Mouse (Mus musculus) retina, postnatal 7 days (tissue): ENCODE measurements around the gene Ubc.

Experiments
- DNase-seq: peaks from one replicate; pipeline ENCODE4 v3.0.0-alpha.2; 2012; ENCODE audit warnings: low read depth, low spot score

The Ubc gene

GRCm38 (mm10) chr5:125382673-125383558 lies 7.1 kb downstream of the Ubc start:
- DNase-seq, result peak; percentile 56

DNA sequence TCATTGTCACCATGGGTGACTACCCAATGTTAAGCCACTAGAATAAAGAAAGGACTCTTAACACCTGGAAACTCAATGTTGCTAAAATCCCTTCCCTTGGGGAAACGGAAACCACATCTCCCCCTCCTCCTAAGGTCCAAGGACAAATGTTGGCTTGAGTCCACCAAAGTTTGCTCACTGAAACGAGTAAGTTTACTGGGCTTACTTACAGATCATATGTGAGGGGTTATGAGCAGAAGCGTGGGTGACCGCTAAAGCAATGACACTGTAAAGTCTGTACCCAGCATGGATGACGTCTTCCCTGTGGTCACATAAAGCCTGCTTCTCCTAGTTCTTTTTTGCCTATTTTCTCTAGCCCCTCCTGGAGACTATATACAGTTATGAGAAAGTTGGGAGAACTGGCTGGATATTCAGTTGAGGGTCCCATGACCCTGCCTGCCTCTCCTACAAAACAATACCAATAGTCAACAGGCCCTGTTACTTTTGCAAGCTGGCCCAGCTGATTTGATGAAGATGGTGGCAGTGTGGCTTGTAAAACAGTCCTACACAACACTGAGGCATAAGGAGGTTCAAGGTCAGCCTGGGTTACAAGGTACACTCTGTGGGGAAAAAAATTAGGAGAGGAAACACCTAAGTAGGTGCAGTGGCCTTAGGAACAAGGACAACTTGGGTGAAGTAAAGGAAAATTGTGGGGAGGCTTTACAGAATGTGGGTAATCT lies 7.9 kb downstream of the Ubc start:
- DNase-seq, result no peak

DNA sequence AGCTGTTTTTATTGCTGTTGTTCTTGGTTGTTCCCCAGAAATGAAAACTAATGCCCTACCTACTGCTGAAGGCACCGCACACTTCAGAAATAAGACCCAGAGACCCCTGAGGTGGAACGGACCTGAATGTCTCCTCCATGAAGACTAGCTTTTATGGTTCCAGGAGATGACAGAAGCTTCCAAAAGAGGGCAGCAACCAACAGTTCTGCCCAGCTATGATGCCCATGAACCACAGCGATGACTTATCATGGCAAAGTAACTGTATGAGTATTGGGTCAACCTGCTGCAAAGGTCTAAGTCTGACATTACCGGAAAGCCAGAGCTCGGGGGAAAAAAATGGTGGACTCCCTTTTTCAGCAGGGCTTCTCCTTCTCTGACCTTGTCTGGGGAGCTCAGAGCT lies 11.1 kb downstream of the Ubc start:
- DNase-seq, result no peak

GRCm38 (mm10) chr5:125377214-125377613 lies 12.8 kb downstream of the Ubc start:
- DNase-seq, result no peak

GRCm38 (mm10) chr5:125375871-125376270 lies 14.1 kb downstream of the Ubc start:
- no peak for DNase-seq

DNA sequence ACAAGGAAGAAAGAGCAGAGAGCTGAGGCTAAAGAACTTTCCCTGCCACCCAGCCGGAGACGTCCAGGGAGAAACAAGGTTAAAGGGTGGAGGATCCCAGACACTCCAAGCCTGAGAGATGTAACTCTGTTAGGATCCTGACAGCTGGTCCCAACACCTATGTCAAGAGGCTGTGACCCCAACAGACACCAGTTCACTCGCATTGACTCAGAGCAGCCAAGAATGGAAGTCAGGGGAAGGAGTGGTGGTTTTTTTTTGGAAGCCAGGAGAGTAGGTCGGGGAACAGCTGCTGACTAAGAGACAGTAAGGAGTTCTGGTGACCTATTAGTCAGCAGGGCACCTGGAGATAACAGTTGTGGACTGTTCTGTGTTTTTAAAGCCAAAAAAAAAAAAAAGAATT lies 18.0 kb downstream of the Ubc start:
- no peak for DNase-seq

DNA sequence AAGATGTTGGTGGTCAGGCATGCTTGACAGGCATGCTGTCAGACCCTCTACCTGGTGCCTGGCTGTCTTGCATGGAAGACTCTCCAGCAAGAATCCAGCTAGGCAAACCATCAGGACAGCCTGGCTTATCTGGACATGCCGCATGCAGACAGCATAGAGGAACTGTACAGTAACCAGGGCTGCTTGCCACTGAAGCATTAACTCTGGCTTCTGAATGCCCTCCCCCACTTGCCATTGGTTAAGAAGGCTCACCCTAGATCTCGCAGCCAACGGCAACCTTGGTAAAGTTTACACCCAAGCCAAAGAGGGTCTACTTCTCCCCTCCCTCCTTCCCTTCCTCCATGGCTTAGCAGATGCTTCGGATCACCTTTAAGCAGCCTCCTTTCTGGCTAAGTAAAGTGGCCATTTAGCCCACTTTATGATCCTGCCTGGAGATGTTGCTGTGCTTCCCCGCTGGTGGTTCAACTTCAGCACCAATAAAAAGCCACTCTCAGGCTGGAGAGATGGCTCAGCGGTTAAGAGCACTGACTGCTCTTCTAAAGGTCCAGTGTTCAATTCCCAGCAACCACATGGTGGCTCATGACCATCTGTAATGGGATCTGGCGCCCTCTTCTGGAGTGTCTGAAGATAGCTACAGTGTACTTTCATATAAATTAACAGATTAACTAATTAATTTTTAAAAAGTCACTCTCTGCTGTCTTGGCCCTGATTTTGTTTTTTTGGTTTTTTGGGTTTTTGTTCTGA lies 18.9 kb downstream of the Ubc start:
- no peak for DNase-seq

DNA sequence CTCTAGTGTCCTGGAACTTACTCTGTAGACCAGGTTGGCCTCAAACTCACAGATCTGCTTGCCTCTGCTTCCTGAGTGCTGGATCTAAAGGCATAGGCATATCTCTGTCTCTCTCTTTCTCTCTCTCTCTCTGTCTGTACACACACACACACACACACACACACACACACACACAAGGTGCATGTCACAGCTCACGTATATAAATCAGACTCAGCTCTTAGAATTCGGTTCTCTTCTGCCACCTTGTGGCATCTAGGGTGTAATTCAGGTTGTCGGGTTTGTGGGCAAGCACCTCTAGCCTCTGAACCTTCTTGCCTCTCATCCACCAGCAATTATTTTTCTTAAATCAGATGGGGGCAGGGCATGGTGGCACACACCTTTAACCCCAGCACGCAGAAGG lies 21.4 kb downstream of the Ubc start:
- DNase-seq, result peak; percentile 71

DNA sequence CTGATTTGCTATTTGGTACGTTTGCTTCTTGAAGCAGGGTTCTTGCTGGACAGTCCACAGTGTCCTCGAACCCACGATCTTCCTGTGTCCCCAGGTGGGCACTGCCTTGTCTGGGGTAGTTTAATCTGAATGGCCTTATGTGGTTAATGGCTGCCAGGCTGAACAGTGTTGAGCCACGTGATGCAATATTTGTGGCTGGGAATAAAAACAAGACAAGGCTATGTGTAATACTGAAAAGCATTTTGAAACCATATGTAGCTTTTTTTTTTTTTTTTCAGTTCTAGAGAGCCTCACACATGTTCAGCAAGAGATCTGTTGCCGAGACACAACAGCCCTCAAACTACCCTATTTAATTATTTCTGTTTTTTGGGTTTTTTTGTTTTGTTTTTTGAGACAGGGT lies 21.8 kb downstream of the Ubc start:
- DNase-seq, result no peak

GRCm38 (mm10) chr5:125364851-125365429 lies 25.1 kb downstream of the Ubc start:
- DNase-seq, result no peak

- DNase-seq, result no peak
Observed at GRCm38 (mm10) chr5:125363894-125364293, 26.1 kb downstream of the Ubc start.

GRCm38 (mm10) chr5:125360981-125361510 lies 29.0 kb downstream of the Ubc start:
- no peak for DNase-seq

DNA sequence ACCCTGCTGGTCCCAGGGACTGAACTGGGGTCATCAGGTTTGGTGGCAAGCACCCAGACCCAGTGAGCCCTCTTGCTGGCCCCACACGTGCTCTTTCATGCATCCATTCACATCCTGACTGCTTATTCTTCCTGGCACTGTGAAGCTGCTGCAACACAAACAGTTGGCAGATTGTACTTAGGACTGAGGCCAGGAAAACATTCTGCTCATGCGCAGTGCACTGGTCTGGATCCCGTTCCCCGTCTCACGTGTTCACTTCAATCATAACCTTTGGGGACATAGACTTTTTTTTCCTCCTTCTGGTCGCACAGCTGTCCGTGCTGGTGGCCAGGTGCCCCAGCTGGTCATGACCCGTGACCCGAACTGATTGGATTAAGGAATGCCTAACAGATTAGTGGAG lies 29.4 kb downstream of the Ubc start:
- DNase-seq, result peak; percentile 48

- DNase-seq, result no peak
Observed at GRCm38 (mm10) chr5:125358270-125358608, 31.8 kb downstream of the Ubc start.

DNA sequence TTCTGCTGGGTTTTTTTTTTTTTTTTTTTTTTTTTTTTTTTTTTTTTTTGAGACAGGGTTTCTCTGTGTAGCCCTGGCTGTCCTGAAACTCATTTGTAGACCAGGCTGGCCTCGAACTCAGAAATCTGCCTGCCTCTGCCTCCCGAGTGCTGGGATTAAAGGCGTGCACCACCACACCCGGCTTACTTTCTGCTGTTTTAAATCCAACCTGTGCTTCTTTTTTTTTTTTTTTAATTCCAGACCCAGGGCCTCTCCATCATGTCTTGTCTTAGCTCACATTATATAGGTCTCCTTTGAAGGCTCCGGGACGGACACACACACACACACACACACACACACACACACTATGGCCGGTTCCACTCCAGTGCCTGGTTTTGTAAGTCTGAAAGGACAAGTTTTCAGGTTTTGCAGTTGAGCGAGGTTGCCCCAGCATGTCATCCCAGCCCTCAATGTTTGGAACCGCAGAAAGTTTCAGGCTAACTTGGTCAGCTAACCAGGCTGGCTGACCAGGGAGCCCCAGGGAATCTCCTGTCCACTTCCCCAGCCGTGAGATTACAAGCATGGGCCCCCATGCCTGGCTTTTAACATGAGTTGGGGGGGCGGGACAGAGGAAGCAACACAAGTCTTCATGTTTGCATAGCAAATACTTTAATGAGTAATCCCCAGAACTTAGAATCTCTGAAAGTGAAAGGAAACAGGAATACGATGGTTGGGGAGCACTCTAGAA lies 32.3 kb downstream of the Ubc start:
- DNase-seq, result no peak

DNA sequence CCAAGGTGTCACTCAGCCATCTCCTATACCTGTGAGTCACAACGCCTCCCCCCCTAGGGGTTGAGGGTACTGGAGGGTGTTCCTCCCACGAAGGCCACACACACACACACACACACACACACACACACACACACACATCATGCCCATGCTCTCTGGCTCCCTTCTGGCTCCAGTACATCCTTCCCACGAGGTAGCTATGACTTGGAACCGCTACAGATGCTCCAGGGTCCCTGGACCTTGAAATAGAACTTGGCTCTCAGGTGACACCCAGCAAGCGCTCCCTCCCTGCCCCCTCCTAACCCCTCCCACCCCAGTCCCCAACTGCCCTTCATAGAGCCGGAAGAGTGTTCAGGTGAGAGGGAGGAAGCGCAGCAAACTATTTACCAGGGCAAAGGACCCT lies 34.4 kb downstream of the Ubc start:
- DNase-seq, result no peak

DNA sequence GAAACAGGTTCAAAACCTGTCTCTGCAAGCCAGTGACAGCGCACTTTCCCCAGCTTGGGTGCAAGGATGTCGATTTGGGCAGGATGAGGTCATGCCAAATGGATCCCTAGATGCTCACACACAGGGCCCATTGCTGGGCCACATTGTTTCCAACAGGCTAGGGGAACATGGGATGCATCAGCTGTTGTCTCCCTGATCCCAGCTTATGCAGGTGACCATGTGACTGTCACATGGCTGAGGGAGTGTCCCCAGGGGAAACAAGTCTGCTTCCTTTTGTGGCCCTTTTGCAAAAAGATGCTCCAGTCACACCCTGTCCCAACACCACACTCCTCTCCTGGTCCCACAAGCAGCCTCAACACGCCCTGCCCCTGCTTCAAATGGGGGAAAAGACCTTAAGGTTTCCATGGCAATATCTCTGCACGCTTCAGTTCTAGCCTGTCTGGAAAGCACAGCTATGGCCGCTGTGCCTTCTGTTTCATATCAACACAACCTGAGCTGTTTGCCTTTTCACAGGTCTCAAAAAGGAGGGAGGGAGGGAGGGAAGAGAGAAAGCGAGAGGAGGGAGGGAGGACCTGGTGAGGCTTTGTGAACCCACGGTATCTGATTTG lies 35.0 kb downstream of the Ubc start:
- DNase-seq, result no peak

DNA sequence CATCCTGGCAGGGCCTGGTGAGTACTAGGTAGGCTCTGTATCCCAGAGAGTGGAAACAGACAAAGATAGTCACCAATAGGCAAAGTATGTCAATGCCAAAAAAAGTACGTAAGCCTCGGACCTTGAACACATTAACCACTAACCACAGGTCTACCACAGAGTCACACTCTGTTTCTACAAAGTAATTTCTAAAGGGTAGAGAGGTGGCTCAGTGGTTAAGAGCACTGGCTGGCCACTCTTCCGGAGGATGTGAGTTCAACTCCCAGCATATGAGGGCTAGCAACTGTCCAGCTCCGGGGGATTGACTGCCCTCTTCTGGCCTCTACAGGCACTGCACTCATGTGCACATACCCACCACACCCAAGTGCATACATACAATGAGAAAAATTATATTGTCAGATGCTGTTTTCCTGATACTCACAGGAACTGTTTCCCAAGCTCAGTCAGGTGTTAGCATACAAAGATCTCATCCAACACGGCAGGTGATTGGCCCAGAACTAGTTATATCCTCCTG lies 37.2 kb downstream of the Ubc start:
- no peak for DNase-seq

- DNase-seq, result no peak
Observed at GRCm38 (mm10) chr5:125351939-125352338, 38.1 kb downstream of the Ubc start.

GRCm38 (mm10) chr5:125351057-125351456 lies 38.9 kb downstream of the Ubc start:
- DNase-seq, result no peak
